Mouse (Mus musculus): Measurements from ENCODE around the gene Snd1. TPM values are rescaled to one million over a fixed set of nuclear protein-coding genes. Genes with fewer than 3 reads are reported as not detected.

Snd1 gene
- polyA plus RNA-seq, 1 experiment = 190 TPM

GRCm38 (mm10) chr6:28877945-28878666, 403.2 kb downstream of the Snd1 start:
- Histone ChIP-seq H3K4me3 (no peak overlapping the region), H3K4me2 (ENCODE audit: low read depth) (no peak overlapping the region), H3ac (ENCODE audit: control insufficient read depth, insufficient read length) (no peak overlapping the region), H3K36me3 (ENCODE audit: control insufficient read depth, insufficient read depth) (peaks cover 26% of the 10 kb centered on the region), H3K79me2 (ENCODE audit: control insufficient read depth, insufficient read depth) (no peaks in the 10 kb centered on the region), H3K27me3 (ENCODE audit: control insufficient read depth, insufficient read depth, insufficient read length) (no peaks in the 10 kb centered on the region)
- TF ChIP-seq SRF (IDR thresholded peaks at IDR 0.05; ENCODE audit: control insufficient read depth, insufficient read length, low read depth) (no peak), REST (IDR thresholded peaks at IDR 0.05; ENCODE audit: insufficient read depth, insufficient read length) (no peak), USF1 (IDR thresholded peaks at IDR 0.05; ENCODE audit: low read depth) (no peak), TCF12 (IDR thresholded peaks at IDR 0.05; ENCODE audit: insufficient read depth, poor library complexity, severe bottlenecking) (no peak), POLR2A (IDR thresholded peaks at IDR 0.05; ENCODE audit: insufficient read length, low read depth) (no peak), CEBPB (IDR thresholded peaks at IDR 0.05; ENCODE audit: insufficient read depth, poor library complexity, severe bottlenecking) (no peak), MAX (IDR thresholded peaks at IDR 0.05; ENCODE audit: low read depth) (no peak), TCF3 (IDR thresholded peaks at IDR 0.05; ENCODE audit: insufficient read length, low read depth) (no peak), E2F4 (IDR thresholded peaks at IDR 0.05; ENCODE audit: insufficient read depth) (no peak), MYOD1 (IDR thresholded peaks at IDR 0.05; ENCODE audit: control insufficient read depth in 1 of 3, insufficient read length in 2 of 3, low read depth in 2 of 3) (no peak), MYOG (IDR thresholded peaks at IDR 0.05; ENCODE audit: control insufficient read depth in 1 of 3, insufficient read depth in 1 of 3, insufficient read length in 2 of 3, low read depth in 2 of 3) (no peak), POLR2AphosphoS2 (IDR thresholded peaks at IDR 0.05; ENCODE audit: insufficient read length, low read depth) (no peak)

DNA sequence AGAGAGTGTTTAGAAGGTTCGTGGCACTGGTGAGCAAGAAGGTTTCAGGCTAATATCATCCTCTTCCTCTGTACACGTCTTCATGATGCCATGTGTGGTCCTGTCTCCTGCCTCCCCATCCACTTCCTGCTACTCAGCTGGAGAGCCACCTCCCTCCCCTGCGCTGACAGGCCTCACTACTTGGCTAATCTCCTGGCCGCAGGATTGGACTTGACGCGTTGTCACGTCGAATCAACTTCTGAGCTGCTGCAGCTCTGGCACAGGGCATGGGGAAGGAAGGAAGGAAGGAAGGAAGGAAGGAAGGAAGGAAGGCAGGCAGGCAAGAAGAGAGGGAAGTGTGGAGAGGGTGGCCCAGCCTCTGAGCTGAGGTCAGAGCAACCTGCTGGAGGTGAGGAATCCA, 404.4 kb downstream of the Snd1 start:
- H3K79me2 ChIP-seq (ENCODE audit: control insufficient read depth, insufficient read depth) = no peaks in the 10 kb centered on the region
- TF ChIP-seq POLR2AphosphoS2 (IDR thresholded peaks at IDR 0.05; ENCODE audit: insufficient read length, low read depth) (no peak), E2F4 (IDR thresholded peaks at IDR 0.05; ENCODE audit: insufficient read depth) (no peak), MAX (IDR thresholded peaks at IDR 0.05; ENCODE audit: low read depth) (no peak), USF1 (IDR thresholded peaks at IDR 0.05; ENCODE audit: low read depth) (no peak), MYOD1 (IDR thresholded peaks at IDR 0.05; ENCODE audit: control insufficient read depth in 1 of 3, insufficient read length in 2 of 3, low read depth in 2 of 3) (no peak), SRF (IDR thresholded peaks at IDR 0.05; ENCODE audit: control insufficient read depth, insufficient read length, low read depth) (no peak), REST (IDR thresholded peaks at IDR 0.05; ENCODE audit: insufficient read depth, insufficient read length) (no peak), POLR2A (IDR thresholded peaks at IDR 0.05; ENCODE audit: insufficient read length, low read depth) (no peak), TCF12 (IDR thresholded peaks at IDR 0.05; ENCODE audit: insufficient read depth, poor library complexity, severe bottlenecking) (no peak), MYOG (IDR thresholded peaks at IDR 0.05; ENCODE audit: control insufficient read depth in 1 of 3, insufficient read depth in 1 of 3, insufficient read length in 2 of 3, low read depth in 2 of 3) (no peak), CEBPB (IDR thresholded peaks at IDR 0.05; ENCODE audit: insufficient read depth, poor library complexity, severe bottlenecking) (no peak)
- no peaks in the 10 kb centered on the region for H3K27me3 ChIP-seq (ENCODE audit: control insufficient read depth, insufficient read depth, insufficient read length)
- H3K4me2 ChIP-seq (ENCODE audit: low read depth) = no peak overlapping the region
- H3ac ChIP-seq (ENCODE audit: control insufficient read depth, insufficient read length) = no peak overlapping the region
- H3K4me3 ChIP-seq = no peak overlapping the region
- peaks cover 35% of the 10 kb centered on the region for H3K36me3 ChIP-seq (ENCODE audit: control insufficient read depth, insufficient read depth)

DNA sequence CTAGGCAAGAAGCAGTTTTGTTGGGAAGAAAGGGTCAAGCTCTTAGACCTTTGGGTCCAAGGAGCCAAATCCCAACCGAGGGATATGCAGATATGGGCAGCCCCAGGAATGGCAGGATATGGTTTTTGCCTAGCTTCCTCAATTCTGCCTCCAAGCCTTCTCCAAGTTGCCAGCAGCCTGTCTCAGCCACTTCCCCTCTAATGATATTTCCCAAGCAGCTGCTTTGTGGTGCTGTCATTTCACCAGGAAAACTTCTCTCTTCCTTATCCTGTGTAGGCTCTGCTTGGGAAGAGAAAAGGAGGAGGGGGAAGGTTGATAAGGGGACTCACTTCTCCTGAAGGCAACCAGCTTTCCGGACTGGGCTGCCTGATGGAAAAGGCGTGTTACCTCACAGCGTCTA, 406.0 kb downstream of the Snd1 start:
- Histone ChIP-seq H3K27me3 (ENCODE audit: control insufficient read depth, insufficient read depth, insufficient read length) (no peaks in the 10 kb centered on the region), H3ac (ENCODE audit: control insufficient read depth, insufficient read length) (no peak overlapping the region), H3K79me2 (ENCODE audit: control insufficient read depth, insufficient read depth) (no peaks in the 10 kb centered on the region), H3K4me2 (ENCODE audit: low read depth) (no peak overlapping the region), H3K4me3 (no peak overlapping the region), H3K36me3 (ENCODE audit: control insufficient read depth, insufficient read depth) (peaks cover 42% of the 10 kb centered on the region)
- TF ChIP-seq E2F4 (IDR thresholded peaks at IDR 0.05; ENCODE audit: insufficient read depth) (no peak), USF1 (IDR thresholded peaks at IDR 0.05; ENCODE audit: low read depth) (no peak), MYOG (IDR thresholded peaks at IDR 0.05; ENCODE audit: control insufficient read depth in 1 of 3, insufficient read depth in 1 of 3, insufficient read length in 2 of 3, low read depth in 2 of 3) (no peak)

- Histone ChIP-seq H3K27me3 (ENCODE audit: control insufficient read depth, insufficient read depth, insufficient read length) (no peaks in the 10 kb centered on the region), H3ac (ENCODE audit: control insufficient read depth, insufficient read length) (no peak overlapping the region), H3K79me2 (ENCODE audit: control insufficient read depth, insufficient read depth) (no peaks in the 10 kb centered on the region), H3K4me3 (no peak overlapping the region), H3K36me3 (ENCODE audit: control insufficient read depth, insufficient read depth) (peaks cover 34% of the 10 kb centered on the region), H3K4me2 (ENCODE audit: low read depth) (no peak overlapping the region)
- TF ChIP-seq REST (IDR thresholded peaks at IDR 0.05; ENCODE audit: insufficient read depth, insufficient read length) (no peak), POLR2AphosphoS2 (IDR thresholded peaks at IDR 0.05; ENCODE audit: insufficient read length, low read depth) (no peak), E2F4 (IDR thresholded peaks at IDR 0.05; ENCODE audit: insufficient read depth) (no peak), MYOG (IDR thresholded peaks at IDR 0.05; ENCODE audit: control insufficient read depth in 1 of 3, insufficient read depth in 1 of 3, insufficient read length in 2 of 3, low read depth in 2 of 3) (no peak), TCF12 (IDR thresholded peaks at IDR 0.05; ENCODE audit: insufficient read depth, poor library complexity, severe bottlenecking) (no peak), MAX (IDR thresholded peaks at IDR 0.05; ENCODE audit: low read depth) (no peak), POLR2A (IDR thresholded peaks at IDR 0.05; ENCODE audit: insufficient read length, low read depth) (no peak), USF1 (IDR thresholded peaks at IDR 0.05; ENCODE audit: low read depth) (no peak)
Observed at GRCm38 (mm10) chr6:28883518-28883917, 408.6 kb downstream of the Snd1 start.

All from myocyte (in vitro differentiated cells).